Mouse (Mus musculus) lung, adult 2 months (tissue): ENCODE measurements around the gene Samd11.

Experiments
- CTCF ChIP-seq: fragments of 200-500 bp; IDR thresholded peaks from 2 replicates; pipeline ENCODE4 v1.5.1; 2011; ENCODE audit warnings: mild to moderate bottlenecking, low read length, control low read depth; ENCODE audit not compliant: insufficient read depth
- POLR2A ChIP-seq: fragments of 200-500 bp; IDR thresholded peaks from 2 replicates; pipeline ENCODE4 v1.6.1; 2011; ENCODE audit warnings: low read depth, mild to moderate bottlenecking, control low read depth, low read length, borderline replicate concordance; ENCODE audit errors: extremely low read depth

GRCm38 (mm10) chr4:156251081-156251480 lies 4.4 kb downstream of the Samd11 start:
- TF ChIP-seq CTCF (no peak), POLR2A (no peak)
